26 mouse cellular contexts compared by ENCODE assay signal in genomic region chr5:144341085-144341484, GRCm38 (mm10). TPM values are rescaled to one million over a fixed set of nuclear protein-coding genes. Genes with fewer than 3 reads are reported as not detected.
DNase-seq lines count a peak whose midpoint lies in the region; ATAC-seq and TF ChIP-seq lines count a peak whose summit lies in the region.
"Had no signal": no experiment of that assay in that cellular context is flagged by ENCODE, and none has a peak within 500 bp of the region (broad histone marks: within the 10 kb centered on the region; RNA-seq: fewer than 3 reads in every experiment).

No protein-coding gene starts in this region.

- H3ac ChIP-seq in myocyte (ENCODE audit: control insufficient read depth, insufficient read length): no peak overlapping the region

- TF ChIP-seq EP300 in liver, postnatal 0 days (IDR thresholded peaks at IDR 0.05; ENCODE audit: low read depth): no peak

- no peak overlapping the region for H3K9ac ChIP-seq in liver, adult 2 months (ENCODE audit: low read depth, low read length)
- H3K9ac ChIP-seq in liver, postnatal 0 days (replicated peaks): no peak overlapping the region
- H3K9ac ChIP-seq in liver, embryonic 12.5 days: no peak overlapping the region
- H3K9ac ChIP-seq in intestine, embryonic 16.5 days (ENCODE audit: low read depth, low read length): no peak overlapping the region
- H3K9ac ChIP-seq: embryonic facial prominence, embryonic 13.5 days; embryonic facial prominence, embryonic 15.5 days; forebrain, embryonic 12.5 days had no signal

- no peaks in the 10 kb centered on the region for H3K27me3 ChIP-seq in liver, adult 2 months (ENCODE audit: control insufficient read depth, insufficient read depth, low read length)
- no peaks in the 10 kb centered on the region for H3K27me3 ChIP-seq in liver, postnatal 0 days (ENCODE audit: insufficient read depth, low read length)
- H3K27me3 ChIP-seq in liver, embryonic 12.5 days (replicated peaks): no peaks in the 10 kb centered on the region
- H3K27me3 ChIP-seq in intestine, embryonic 16.5 days (replicated peaks; ENCODE audit: control insufficient read depth, insufficient read depth, low read length): no peaks in the 10 kb centered on the region
- H3K27me3 ChIP-seq in myocyte (ENCODE audit: control insufficient read depth, insufficient read depth, insufficient read length): no peaks in the 10 kb centered on the region
- H3K27me3 ChIP-seq: embryonic facial prominence, embryonic 13.5 days; embryonic facial prominence, embryonic 15.5 days; forebrain, embryonic 12.5 days had no signal

- no peaks in the 10 kb centered on the region for H3K36me3 ChIP-seq in liver, adult 2 months (ENCODE audit: control insufficient read depth, insufficient read depth, low read length)
- no peaks in the 10 kb centered on the region for H3K36me3 ChIP-seq in liver, postnatal 0 days (replicated peaks; ENCODE audit: insufficient read depth, low read length)
- H3K36me3 ChIP-seq in liver, embryonic 12.5 days: no peaks in the 10 kb centered on the region
- H3K36me3 ChIP-seq in intestine, embryonic 16.5 days (ENCODE audit: control insufficient read depth, insufficient read depth, low read length): no peaks in the 10 kb centered on the region
- H3K36me3 ChIP-seq in myocyte (ENCODE audit: control insufficient read depth, insufficient read depth): no peaks in the 10 kb centered on the region
- H3K36me3 ChIP-seq: embryonic facial prominence, embryonic 13.5 days; embryonic facial prominence, embryonic 15.5 days; forebrain, embryonic 10.5 days; forebrain, embryonic 12.5 days had no signal

- peaks cover 19% of the 10 kb centered on the region for H3K79me2 ChIP-seq in liver, adult 2 months (ENCODE audit: control insufficient read depth, insufficient read depth, low read length)
- H3K79me2 ChIP-seq in myocyte (ENCODE audit: control insufficient read depth, insufficient read depth): peaks cover 91% of the 10 kb centered on the region

- H3K4me2 ChIP-seq in liver, postnatal 0 days (ENCODE audit: low read depth, low read length): no peak overlapping the region
- H3K4me2 ChIP-seq in liver, embryonic 12.5 days: no peak overlapping the region
- no peak overlapping the region for H3K4me2 ChIP-seq in intestine, embryonic 16.5 days (ENCODE audit: low read depth, low read length)
- H3K4me2 ChIP-seq in myocyte (ENCODE audit: low read depth): peak overlapping the region; percentile 18
- H3K4me2 ChIP-seq: embryonic facial prominence, embryonic 13.5 days; embryonic facial prominence, embryonic 15.5 days; forebrain, embryonic 12.5 days had no signal

- TF ChIP-seq POLR2A in liver, adult 2 months (IDR thresholded peaks at IDR 0.05; ENCODE audit: extremely low read depth, insufficient read depth, low read length): no peak
- TF ChIP-seq POLR2A in myocyte (IDR thresholded peaks at IDR 0.05; ENCODE audit: insufficient read length, low read depth): no peak

- TF ChIP-seq CTCF in liver, adult 2 months (IDR thresholded peaks at IDR 0.05; ENCODE audit: low read depth, low read length): no peak
- no peak for TF ChIP-seq CTCF in liver, postnatal 0 days (IDR thresholded peaks at IDR 0.05; ENCODE audit: low read depth)

- H3K27ac ChIP-seq in liver, adult 2 months (replicated peaks; ENCODE audit: insufficient read depth, low read depth, low read length): no peak overlapping the region; the same call in 1 of the 2 replicates
- peak overlapping the region; percentile 55 for H3K27ac ChIP-seq in liver, postnatal 0 days (ENCODE audit: low read depth)
- H3K27ac ChIP-seq in liver, embryonic 12.5 days: no peak overlapping the region
- H3K27ac ChIP-seq in intestine, embryonic 16.5 days (ENCODE audit: low read length): peak overlapping the region; percentile 1; the same call in 1 of the 2 replicates
- H3K27ac ChIP-seq: embryonic facial prominence, embryonic 13.5 days; embryonic facial prominence, embryonic 15.5 days; forebrain, embryonic 10.5 days; forebrain, embryonic 12.5 days had no signal

- peaks cover 33% of the 10 kb centered on the region for H3K4me1 ChIP-seq in liver, adult 2 months (ENCODE audit: control insufficient read depth, insufficient read depth, low read length)
- H3K4me1 ChIP-seq in liver, postnatal 0 days (ENCODE audit: insufficient read depth): peaks cover 8% of the 10 kb centered on the region; the same call in 1 of the 2 replicates
- H3K4me1 ChIP-seq in liver, embryonic 12.5 days: no peaks in the 10 kb centered on the region
- peaks cover 22% of the 10 kb centered on the region for H3K4me1 ChIP-seq in intestine, embryonic 16.5 days (ENCODE audit: control insufficient read depth, insufficient read depth, low read length)
- H3K4me1 ChIP-seq: embryonic facial prominence, embryonic 13.5 days; embryonic facial prominence, embryonic 15.5 days; forebrain, embryonic 12.5 days had no signal

- peak; percentile 78 for ATAC-seq in liver, postnatal 0 days
- ATAC-seq in liver, embryonic 12.5 days: no peak
- ATAC-seq in intestine, embryonic 16.5 days: peak; percentile 71; the same call in 1 of the 2 replicates
- ATAC-seq: forebrain, embryonic 14.5 days had no signal

- WGBS in liver, adult 2 months: 17% methylated on average over 1 of the region's 1 CpGs
- 53% methylated on average over 1 of the region's 1 CpGs for WGBS in liver, postnatal 0 days (ENCODE audit: insufficient replicate concordance)
- 59% methylated on average over 1 of the region's 1 CpGs for WGBS in liver, embryonic 12.5 days (ENCODE audit: insufficient replicate concordance)
- WGBS in intestine, embryonic 16.5 days: 53% methylated on average over 1 of the region's 1 CpGs

- DNase-seq in liver, adult 2 months (ENCODE audit: extremely low read depth, low read depth, low spot score): peak; percentile 81
- no peak for DNase-seq in liver
- no peak for DNase-seq in liver, postnatal 0 days
- DNase-seq in retina, embryonic 14.5 days (ENCODE audit: low spot score): no peak
- DNase-seq in thymus, postnatal 10 days (ENCODE audit: low spot score in 2 of 2): no peak
- DNase-seq: adrenal gland, adult 2 months; adrenal gland, postnatal 10 days; adrenal gland, postnatal 25 days; cerebellum, adult 11 months; cerebellum, adult 18-20 months; cerebellum, adult 8-10 months; cerebellum, adult 9-11 months; cerebellum, postnatal 14 days; cerebellum, postnatal 36 days; embryo, embryonic 11 days had no signal

- no peak overlapping the region for H3K4me3 ChIP-seq in liver, adult 2 months (ENCODE audit: insufficient read depth, low read depth, low read length)
- H3K4me3 ChIP-seq in liver, postnatal 0 days (ENCODE audit: low read depth, low read length): no peak overlapping the region
- H3K4me3 ChIP-seq in liver, embryonic 12.5 days: no peak overlapping the region
- H3K4me3 ChIP-seq in intestine, embryonic 16.5 days (ENCODE audit: low read length): no peak overlapping the region
- no peak overlapping the region for H3K4me3 ChIP-seq in myocyte
- H3K4me3 ChIP-seq: embryonic facial prominence, embryonic 13.5 days; embryonic facial prominence, embryonic 15.5 days; erythroblast, embryonic 14.5 days; forebrain, embryonic 10.5 days; forebrain, embryonic 12.5 days had no signal

- H3K9me3 ChIP-seq in liver, postnatal 0 days (ENCODE audit: low read length): no peaks in the 10 kb centered on the region
- no peaks in the 10 kb centered on the region for H3K9me3 ChIP-seq in liver, embryonic 12.5 days (replicated peaks)
- H3K9me3 ChIP-seq in intestine, embryonic 16.5 days (ENCODE audit: control insufficient read depth, low read length): no peaks in the 10 kb centered on the region
- H3K9me3 ChIP-seq: embryonic facial prominence, embryonic 13.5 days; embryonic facial prominence, embryonic 15.5 days; forebrain, embryonic 10.5 days; forebrain, embryonic 12.5 days had no signal

TF ChIP-seq in myocyte, 11 proteins besides CTCF, POLR2A, EP300 and RAD21:
- TF ChIP-seq TCF12 (IDR thresholded peaks at IDR 0.05; ENCODE audit: insufficient read depth, poor library complexity, severe bottlenecking): no peak
- no peak for TF ChIP-seq MAX (IDR thresholded peaks at IDR 0.05; ENCODE audit: low read depth)
- TF ChIP-seq MYOG (IDR thresholded peaks at IDR 0.05; ENCODE audit: control insufficient read depth in 1 of 3, insufficient read depth in 1 of 3, insufficient read length in 2 of 3, low read depth in 2 of 3): no peak
- TF ChIP-seq USF1 (IDR thresholded peaks at IDR 0.05; ENCODE audit: low read depth): no peak

RNA-seq across cellular contexts. Expression of gene Baiap2l1, which starts 16.8 kb away (rescaled TPM):
- total RNA-seq in liver, adult 2 months (2014; rRNA removed): 7.9 and 11.7 TPM in 2 replicates
- polyA plus RNA-seq in liver, adult 2 months (2012; rRNA removed): 7.7 and 10.3 TPM in 2 replicates
- polyA plus RNA-seq in liver, postnatal 0 days (2015; fragmentation: Nextera tagmentation; extraction: Ambion mirVana): 12.3 and 13.3 TPM in 2 replicates
- 4.6 and 5.4 TPM in 2 replicates for polyA plus RNA-seq in liver, embryonic 12.5 days (2016; fragmentation: Nextera tagmentation; extraction: Ambion mirVana)
- polyA plus RNA-seq in intestine, embryonic 16.5 days (2015; fragmentation: Nextera tagmentation; extraction: Ambion mirVana): 32.0 and 37.2 TPM in 2 replicates
- 68.8 TPM for polyA plus RNA-seq in myocyte (2012; fragmentation: generic; extraction: Trizol)
- total RNA-seq: common myeloid progenitor, adult 5-6 weeks; MEL had no signal
- polyA plus RNA-seq: erythroblast, embryonic 14.5 days had no signal

Comparison
In these comparisons a context has a peak if more than half of its experiments do, and no peak if none do; other contexts are left out.
1. H3K27ac ChIP-seq: peak in liver, postnatal 0 days (single experiment) and intestine, embryonic 16.5 days (single experiment); none in liver, adult 2 months (single experiment) and liver, embryonic 12.5 days (single experiment).